Mouse (Mus musculus) intestine, embryonic 15.5 days (tissue): ENCODE measurements around the gene Abat. TPM values are rescaled to one million over a fixed set of nuclear protein-coding genes. Genes with fewer than 3 reads are reported as not detected.

Source experiments
- ATAC-seq: fragments of 200-750 bp; cut with Nextera tagmentation; 2 replicates; pipeline ENCODE4 v1.8.0; 2017; ENCODE audit warnings: moderate TSS enrichment, moderate library complexity
- H3K27ac ChIP-seq: fragments of 300-500 bp; sonication (generic); 2 replicates; pipeline ENCODE4 v1.5.1; 2015; ENCODE audit warnings: mild to moderate bottlenecking, inconsistent platforms
- H3K27me3 ChIP-seq: fragments of 300-500 bp; sonication (generic); replicated peaks from 2 replicates; pipeline ENCODE4 v1.6.1; 2015; ENCODE audit warnings: inconsistent platforms
- H3K36me3 ChIP-seq: fragments of 300-500 bp; sonication (generic); 2 replicates; pipeline ENCODE4 v1.6.1; 2015; ENCODE audit warnings: inconsistent platforms
- H3K4me1 ChIP-seq: fragments of 300-500 bp; sonication (generic); replicated peaks from 2 replicates; pipeline ENCODE4 v1.6.1; 2015; ENCODE audit warnings: inconsistent platforms
- H3K4me2 ChIP-seq: fragments of 300-500 bp; sonication (generic); replicated peaks from 2 replicates; pipeline ENCODE4 v1.6.1; 2015; ENCODE audit warnings: mild to moderate bottlenecking, inconsistent platforms
- H3K4me3 ChIP-seq: fragments of 300-500 bp; sonication (generic); replicated peaks from 2 replicates; pipeline ENCODE4 v1.5.1; 2015; ENCODE audit warnings: inconsistent platforms
- H3K9ac ChIP-seq: fragments of 300-500 bp; sonication (generic); 2 replicates; pipeline ENCODE4 v1.6.1; 2015; ENCODE audit warnings: inconsistent platforms
- H3K9me3 ChIP-seq: fragments of 300-500 bp; sonication (generic); 2 replicates; pipeline ENCODE4 v1.6.1; 2016; ENCODE audit warnings: inconsistent platforms
- WGBS: fragments of 180-500 bp; shearing (Covaris S2); methylation state at CpG from one replicate; pipeline ENCODE4 v1.1.7; 2015; 5-methylcytosine and 5-hydroxymethylcytosine counted together
- polyA plus RNA-seq: library from polyadenylated mRNA; unstranded; fragments of >200 nt; fragmentation: Nextera tagmentation; extraction: Ambion mirVana; gene quantifications from 2 replicates; pipeline ENCODE4 v1.2.1, GENCODE M21; 2015

Gene Abat
- polyA plus RNA-seq, 1 experiment from 2014 or later: 72.4 TPM

- Histone ChIP-seq H3K36me3 (no peaks in the 10 kb centered on the region), H3K9me3 (no peaks in the 10 kb centered on the region), H3K4me3 (peak overlapping the region; percentile 64), H3K27ac (0 out of 2 replicates have a peak overlapping the region, but pooled peaks have one; percentile 70), H3K4me2 (peak overlapping the region; percentile 80), H3K4me1 (peaks cover 16% of the 10 kb centered on the region), H3K27me3 (no peaks in the 10 kb centered on the region), H3K9ac (peak overlapping the region; percentile 62)
- ATAC-seq: no peak
- WGBS: 5% methylated on average over 4 of the region's 4 CpGs
Measured at GRCm38 (mm10) chr16:8514180-8514579, 951 bp downstream of the Abat start.

DNA sequence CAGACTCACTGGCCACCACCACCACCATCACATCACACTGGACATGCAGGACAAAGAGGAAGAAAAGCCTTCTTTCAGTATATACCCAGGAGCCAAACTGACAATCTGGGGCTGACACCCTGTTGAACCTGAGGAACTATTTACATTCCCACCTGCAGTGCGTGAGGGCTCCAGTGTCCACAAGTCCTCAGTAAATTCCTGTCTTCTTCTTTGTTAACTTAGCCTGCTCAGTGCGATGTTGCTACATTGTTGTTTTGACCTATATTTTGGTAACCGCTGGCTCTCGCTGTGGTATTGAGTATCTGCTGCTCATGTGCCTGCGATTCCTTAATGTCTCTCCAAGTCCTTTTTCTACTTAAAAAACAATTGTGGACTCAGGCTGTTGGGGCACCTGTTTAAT is 7.3 kb downstream of the Abat start:
- Histone ChIP-seq H3K36me3 (no peaks in the 10 kb centered on the region), H3K4me3 (no peak overlapping the region), H3K9me3 (no peaks in the 10 kb centered on the region), H3K4me1 (peaks cover 29% of the 10 kb centered on the region), H3K9ac (no peak overlapping the region), H3K27me3 (no peaks in the 10 kb centered on the region), H3K27ac (no peak overlapping the region), H3K4me2 (no peak overlapping the region)
- ATAC-seq: no peak
- WGBS: 81% methylated on average over 5 of the region's 5 CpGs

DNA sequence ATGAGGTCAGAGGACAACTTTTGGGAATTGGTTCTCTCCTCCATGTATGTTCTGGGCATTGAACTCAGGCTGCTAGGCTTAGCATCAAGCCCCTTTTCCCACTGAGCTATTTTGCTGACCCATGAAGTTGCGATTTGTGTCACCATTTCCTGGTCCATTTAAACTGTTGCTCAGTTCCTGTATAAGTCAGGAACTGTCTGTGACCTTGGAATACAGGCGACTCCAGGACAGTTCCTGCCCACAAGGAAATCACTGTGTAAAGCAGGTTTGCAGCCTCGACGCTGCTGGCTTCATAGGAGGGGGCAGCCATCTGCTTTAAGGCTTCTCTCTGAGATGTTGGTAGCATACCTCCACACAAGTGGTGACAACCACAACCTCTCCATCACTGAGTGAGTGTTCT is 8.1 kb downstream of the Abat start:
- no peaks in the 10 kb centered on the region for H3K27me3 ChIP-seq
- H3K27ac ChIP-seq: no peak overlapping the region
- H3K4me3 ChIP-seq: no peak overlapping the region
- ATAC-seq: no peak
- H3K9ac ChIP-seq: no peak overlapping the region
- peaks cover 29% of the 10 kb centered on the region for H3K4me1 ChIP-seq
- no peaks in the 10 kb centered on the region for H3K9me3 ChIP-seq
- 64% methylated on average over 4 of the region's 4 CpGs for WGBS
- no peak overlapping the region for H3K4me2 ChIP-seq
- no peaks in the 10 kb centered on the region for H3K36me3 ChIP-seq

DNA sequence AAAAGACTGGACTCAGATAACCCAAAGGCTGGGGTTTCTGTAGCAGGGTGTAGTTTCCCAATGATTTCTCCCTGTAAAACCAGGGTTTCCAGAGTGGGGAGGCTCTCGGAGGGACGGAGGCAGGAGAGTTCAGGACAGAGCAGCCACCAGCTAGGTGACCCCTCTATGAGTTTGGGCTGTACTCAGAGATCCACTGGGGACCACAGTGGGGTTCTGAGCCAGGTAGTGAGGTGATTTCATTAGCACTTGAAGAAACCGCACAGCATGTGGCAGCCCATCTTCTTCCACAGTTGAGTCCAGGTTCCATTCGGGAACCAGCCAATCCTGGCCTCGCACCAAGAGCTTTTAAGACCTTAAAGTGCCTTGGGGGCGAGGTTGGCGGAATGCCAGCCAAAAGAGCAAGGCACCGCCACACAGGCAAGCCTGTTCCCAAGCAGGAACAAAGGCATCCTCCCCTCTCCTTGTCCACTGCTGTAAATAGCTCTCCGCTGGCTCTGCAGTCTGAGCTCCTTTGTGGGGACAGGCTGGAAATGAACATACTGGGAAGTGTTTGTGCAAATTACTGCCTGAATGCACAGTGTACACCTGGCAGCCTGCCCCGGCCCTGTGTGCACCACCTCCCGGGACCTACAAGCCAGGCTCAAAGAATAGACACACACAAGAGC is 10.4 kb downstream of the Abat start:
- Histone ChIP-seq H3K9ac (peak overlapping the region; percentile 10; the same call in 1 of the 2 replicates), H3K36me3 (no peaks in the 10 kb centered on the region), H3K4me1 (peaks cover 29% of the 10 kb centered on the region), H3K4me3 (no peak overlapping the region), H3K27ac (peak overlapping the region; percentile 67), H3K4me2 (no peak overlapping the region; the same call in 1 of the 2 replicates), H3K9me3 (no peaks in the 10 kb centered on the region), H3K27me3 (no peaks in the 10 kb centered on the region)
- ATAC-seq: peak; percentile 31; the same call in 1 of the 2 replicates
- WGBS: 34% methylated on average over 11 of the region's 11 CpGs

DNA sequence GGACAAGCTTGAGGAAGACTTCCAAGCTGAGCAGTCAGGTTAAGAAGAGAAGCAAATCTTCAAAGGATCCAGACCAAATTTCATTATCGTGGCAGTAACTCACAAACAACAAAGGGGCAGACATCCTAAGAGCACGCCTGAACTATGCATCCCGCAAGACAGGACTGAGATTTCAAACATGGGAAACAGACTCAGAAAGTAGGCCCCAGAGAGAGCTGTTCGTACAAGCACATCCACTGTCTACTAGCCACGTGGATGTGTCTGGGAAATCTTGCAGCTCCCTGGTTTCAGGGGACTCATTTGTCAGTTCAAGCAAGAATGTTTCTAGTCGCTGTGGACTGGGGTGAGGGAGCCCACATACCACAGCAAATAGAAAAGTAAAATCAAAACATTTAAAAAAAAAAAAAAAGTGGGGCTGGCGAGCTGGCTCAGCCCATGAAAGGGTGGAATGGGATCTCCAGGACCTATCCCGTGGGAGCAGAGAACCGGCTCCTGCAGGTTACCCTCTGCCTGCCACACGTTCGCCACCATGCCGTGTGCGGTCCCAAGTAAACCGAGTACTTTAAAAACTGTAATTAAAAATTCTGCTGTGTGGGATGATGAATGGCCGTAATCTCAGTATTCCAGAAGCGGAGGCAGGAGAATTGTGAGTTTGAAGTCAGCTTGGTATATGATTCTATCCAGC is 11.1 kb downstream of the Abat start:
- Histone ChIP-seq H3K27ac (peak overlapping the region; percentile 67), H3K36me3 (no peaks in the 10 kb centered on the region), H3K27me3 (no peaks in the 10 kb centered on the region), H3K9me3 (no peaks in the 10 kb centered on the region), H3K9ac (no peak overlapping the region), H3K4me2 (no peak overlapping the region), H3K4me1 (peaks cover 29% of the 10 kb centered on the region), H3K4me3 (no peak overlapping the region)
- ATAC-seq: no peak
- 62% methylated on average over 16 of the region's 16 CpGs for WGBS

GRCm38 (mm10) chr16:8525293-8525692 is 12.1 kb downstream of the Abat start:
- Histone ChIP-seq H3K4me2 (no peak overlapping the region), H3K27ac (peak overlapping the region; percentile 54), H3K4me1 (peaks cover 29% of the 10 kb centered on the region), H3K36me3 (no peaks in the 10 kb centered on the region), H3K9ac (no peak overlapping the region), H3K9me3 (no peaks in the 10 kb centered on the region), H3K27me3 (no peaks in the 10 kb centered on the region), H3K4me3 (no peak overlapping the region)
- WGBS: 48% methylated on average over 3 of the region's 3 CpGs
- ATAC-seq: no peak

DNA sequence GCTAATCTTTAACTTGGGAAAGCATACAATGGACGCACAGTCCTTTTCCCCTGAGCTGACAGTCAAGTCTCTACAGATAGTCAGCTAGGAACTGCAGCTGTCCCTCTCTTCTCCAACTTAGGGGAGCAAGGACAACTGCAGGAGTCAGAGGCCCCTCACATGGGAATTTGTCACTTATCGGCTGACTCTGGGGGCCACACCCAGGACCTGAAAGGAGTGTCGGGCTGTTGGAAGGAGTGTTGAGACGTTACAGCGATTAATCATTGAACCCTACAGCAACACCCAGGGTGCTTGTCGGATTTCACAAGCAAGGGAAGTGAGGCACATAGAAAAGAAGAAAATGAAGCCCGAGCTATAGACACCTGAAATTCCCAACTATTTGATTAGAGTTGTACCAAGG is 12.6 kb downstream of the Abat start:
- Histone ChIP-seq H3K4me2 (peak overlapping the region; percentile 3), H3K4me1 (peaks cover 29% of the 10 kb centered on the region), H3K9ac (no peak overlapping the region), H3K27ac (peak overlapping the region; percentile 54), H3K9me3 (no peaks in the 10 kb centered on the region), H3K4me3 (no peak overlapping the region), H3K36me3 (no peaks in the 10 kb centered on the region), H3K27me3 (no peaks in the 10 kb centered on the region)
- 52% methylated on average over 7 of the region's 7 CpGs for WGBS
- peak; percentile 88 for ATAC-seq

DNA sequence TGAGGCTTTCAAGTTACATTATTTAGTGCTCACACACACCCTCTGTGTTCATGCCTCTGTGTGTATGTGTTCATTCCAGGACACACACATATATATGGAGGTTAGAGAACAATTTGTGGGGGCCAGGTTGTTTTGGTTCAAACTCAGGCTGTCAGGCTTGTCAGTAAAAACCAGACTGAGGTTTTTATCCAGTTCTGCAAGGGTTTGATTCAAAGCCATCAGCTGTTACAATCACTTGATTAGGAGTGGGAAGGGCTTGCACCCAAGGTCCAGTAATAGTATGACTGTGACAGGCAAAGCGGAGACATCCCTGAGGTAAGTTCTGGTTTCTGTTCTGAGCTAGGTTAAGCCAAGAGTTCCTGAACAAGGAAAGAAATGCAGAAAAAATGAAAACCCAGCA is 16.2 kb downstream of the Abat start:
- H3K27me3 ChIP-seq: no peaks in the 10 kb centered on the region
- WGBS: 91% methylated on average over 1 of the region's 1 CpGs

DNA sequence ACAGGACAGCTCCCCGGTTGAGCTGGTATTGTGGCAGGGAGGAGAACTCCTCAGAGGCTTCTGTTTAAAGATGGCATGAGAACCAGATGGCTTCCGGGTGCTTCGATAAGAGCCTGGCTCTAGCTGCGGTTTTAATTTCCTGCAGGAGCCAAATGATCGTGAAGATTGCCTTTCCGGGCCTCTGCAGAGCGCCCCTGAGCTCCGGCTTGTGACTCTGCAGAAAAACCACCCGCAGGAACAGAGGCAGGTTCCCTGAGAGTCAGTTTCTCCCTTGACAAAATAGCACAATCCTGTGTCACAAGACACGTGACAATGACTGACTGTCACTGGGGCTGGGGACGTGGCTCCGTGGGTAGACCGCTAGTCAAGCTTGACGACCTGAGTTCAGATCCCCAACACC is 16.8 kb downstream of the Abat start:
- H3K4me2 ChIP-seq: no peak overlapping the region
- peaks cover 4% of the 10 kb centered on the region; the same call in 1 of the 2 replicates for H3K4me1 ChIP-seq
- H3K36me3 ChIP-seq: no peaks in the 10 kb centered on the region; the same call in 1 of the 2 replicates
- no peak overlapping the region for H3K27ac ChIP-seq
- 81% methylated on average over 14 of the region's 14 CpGs for WGBS
- H3K4me3 ChIP-seq: no peak overlapping the region
- H3K27me3 ChIP-seq: no peaks in the 10 kb centered on the region
- ATAC-seq: no peak
- no peaks in the 10 kb centered on the region for H3K9me3 ChIP-seq
- no peak overlapping the region for H3K9ac ChIP-seq

More for the DNA sequence above, 16.2 kb downstream of the Abat start:
- H3K4me3 ChIP-seq: no peak overlapping the region
- H3K4me2 ChIP-seq: no peak overlapping the region
- H3K27ac ChIP-seq: no peak overlapping the region
- H3K9ac ChIP-seq: no peak overlapping the region
- H3K4me1 ChIP-seq: peaks cover 10% of the 10 kb centered on the region; the same call in 1 of the 2 replicates
- no peaks in the 10 kb centered on the region for H3K9me3 ChIP-seq
- no peaks in the 10 kb centered on the region; the same call in 1 of the 2 replicates for H3K36me3 ChIP-seq
- no peak for ATAC-seq

DNA sequence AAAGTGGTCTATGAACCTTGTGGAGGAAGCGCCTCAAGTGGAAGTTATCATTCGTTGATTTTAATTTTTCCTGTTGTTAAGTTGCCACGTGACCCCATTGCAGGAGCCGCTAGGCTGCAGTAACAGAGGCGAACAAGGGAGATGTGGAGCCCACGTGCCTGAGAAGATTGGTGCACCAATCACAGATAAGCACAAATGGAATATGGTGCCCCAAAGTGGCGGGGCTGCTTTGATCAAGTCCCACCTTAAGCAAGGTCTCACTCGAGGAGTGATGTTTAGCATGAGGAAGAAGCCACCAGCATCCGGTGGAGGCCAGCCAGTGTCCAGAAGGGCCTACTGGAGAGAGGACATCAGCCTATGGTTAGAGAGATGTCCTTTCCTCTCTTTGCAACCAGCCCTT is 19.2 kb downstream of the Abat start:
- WGBS: 84% methylated on average over 9 of the region's 9 CpGs
- no peak overlapping the region for H3K4me2 ChIP-seq
- H3K4me1 ChIP-seq: no peaks in the 10 kb centered on the region
- no peak overlapping the region for H3K4me3 ChIP-seq
- H3K27ac ChIP-seq: no peak overlapping the region
- H3K27me3 ChIP-seq: no peaks in the 10 kb centered on the region
- H3K36me3 ChIP-seq: no peaks in the 10 kb centered on the region; the same call in 1 of the 2 replicates
- ATAC-seq: no peak
- H3K9me3 ChIP-seq: no peaks in the 10 kb centered on the region
- H3K9ac ChIP-seq: no peak overlapping the region

DNA sequence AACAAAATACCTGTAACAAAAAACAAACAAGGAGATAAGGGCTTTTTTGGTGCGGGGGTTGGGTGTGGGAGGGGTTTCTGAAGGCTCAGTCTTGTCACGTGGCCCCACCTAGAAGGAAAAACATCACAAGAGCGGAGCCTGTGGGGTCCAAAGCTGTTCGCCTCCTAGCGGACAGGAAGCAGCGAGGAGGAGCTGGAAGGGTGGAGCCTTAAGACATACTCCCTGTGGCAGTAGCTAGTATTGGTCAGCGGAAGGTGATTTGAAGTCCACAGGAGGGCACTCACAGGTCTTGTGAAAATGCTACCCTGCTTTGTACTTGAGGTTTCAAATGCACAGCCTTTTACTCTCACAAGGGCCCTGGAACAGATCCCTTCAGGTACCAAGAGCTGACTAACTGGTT is 19.7 kb downstream of the Abat start:
- Histone ChIP-seq H3K27me3 (no peaks in the 10 kb centered on the region), H3K9ac (no peak overlapping the region), H3K4me3 (no peak overlapping the region), H3K4me1 (no peaks in the 10 kb centered on the region), H3K36me3 (no peaks in the 10 kb centered on the region; the same call in 1 of the 2 replicates), H3K9me3 (no peaks in the 10 kb centered on the region), H3K4me2 (no peak overlapping the region), H3K27ac (no peak overlapping the region)
- ATAC-seq: no peak
- WGBS: 73% methylated on average over 7 of the region's 7 CpGs

DNA sequence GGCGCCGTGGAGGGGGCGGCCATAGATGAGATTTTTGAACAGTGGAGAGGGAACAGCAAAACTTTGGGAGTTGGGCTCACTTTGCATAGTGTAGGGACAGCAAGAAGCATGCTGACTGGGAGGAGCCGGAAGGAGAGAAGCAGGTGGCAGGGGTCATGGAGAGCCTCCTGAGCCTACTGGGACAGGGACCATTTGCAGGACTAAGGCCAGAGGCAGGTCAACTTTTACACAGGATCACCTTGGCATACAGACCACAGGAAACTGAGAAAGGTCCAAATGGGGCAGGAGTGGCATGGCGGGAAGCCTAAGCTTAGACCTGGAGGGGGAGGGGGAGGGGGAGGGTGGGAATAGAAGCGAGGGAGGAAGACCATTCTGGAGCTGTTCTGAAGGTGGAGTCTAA is 20.2 kb downstream of the Abat start:
- WGBS: 91% methylated on average over 6 of the region's 6 CpGs
- no peak overlapping the region for H3K4me2 ChIP-seq
- H3K4me3 ChIP-seq: no peak overlapping the region
- no peaks in the 10 kb centered on the region for H3K27me3 ChIP-seq
- no peak for ATAC-seq
- no peak overlapping the region for H3K9ac ChIP-seq
- H3K27ac ChIP-seq: no peak overlapping the region
- no peaks in the 10 kb centered on the region for H3K9me3 ChIP-seq
- no peaks in the 10 kb centered on the region for H3K4me1 ChIP-seq
- H3K36me3 ChIP-seq: no peaks in the 10 kb centered on the region; the same call in 1 of the 2 replicates
